Mouse (Mus musculus) thymus, postnatal 0 days (tissue): ENCODE data around the gene Ccdc88a. TPM values are rescaled to one million over a fixed set of nuclear protein-coding genes. Genes with fewer than 3 reads are reported as not detected.

Source experiments
- DNase-seq: peaks from one replicate; pipeline ENCODE4 v3.0.0-alpha.2; 2015; ENCODE audit warnings: low spot score
- polyA plus RNA-seq: library from polyadenylated mRNA; unstranded; fragments of >200 nt; fragmentation: Nextera tagmentation; extraction: Ambion mirVana; gene quantifications from 2 replicates; pipeline ENCODE4 v1.2.1, GENCODE M21; 2015

The Ccdc88a gene
- polyA plus RNA-seq, 1 experiment from 2014 or later: 17.1 TPM

DNA sequence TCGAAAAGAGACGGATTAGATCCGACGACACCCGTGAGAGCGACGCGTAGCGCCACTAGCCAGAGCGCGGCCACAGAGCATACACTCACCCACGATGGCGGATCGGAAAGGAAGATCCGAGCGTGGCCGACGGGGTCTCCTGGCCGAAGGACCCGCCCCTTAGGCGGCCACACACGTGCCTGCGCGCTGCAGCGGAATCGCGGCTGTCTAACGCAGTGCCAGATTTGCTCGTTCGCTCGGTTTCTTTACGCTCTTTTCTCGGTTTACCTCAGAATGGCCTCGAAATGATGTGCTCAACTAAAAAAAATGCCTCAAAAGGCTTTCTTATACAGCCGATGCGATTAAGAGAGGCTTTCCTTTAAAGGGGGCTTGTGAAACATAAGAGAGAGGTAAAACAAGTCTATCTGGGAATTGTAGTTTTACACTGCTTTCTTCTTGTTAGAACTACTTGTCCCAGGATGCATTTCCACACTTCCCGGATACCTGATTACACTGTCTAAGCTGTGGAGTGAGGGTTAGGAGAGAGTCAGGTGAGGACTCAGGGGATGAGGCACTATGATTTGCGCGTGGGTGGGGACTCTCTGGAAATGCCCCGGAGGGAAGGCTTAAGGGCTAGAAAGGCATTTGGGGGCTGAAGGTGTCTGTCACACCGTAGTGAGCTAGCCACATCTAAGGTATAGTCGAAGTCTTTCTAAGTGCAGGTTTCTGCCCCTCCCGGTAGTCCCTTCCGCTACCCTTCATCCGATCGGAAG is 174.5 kb downstream of the Ccdc88a start, which contains the start of the genes Clhc1 and Rps27a:
Gene Clhc1 (plus strand): TSS at position 199 of the 752 bp plus-strand sequence.
Gene Rps27a (minus strand): TSS at position 358 of the 752 bp plus-strand sequence.
- peak; percentile 94 for DNase-seq

DNA sequence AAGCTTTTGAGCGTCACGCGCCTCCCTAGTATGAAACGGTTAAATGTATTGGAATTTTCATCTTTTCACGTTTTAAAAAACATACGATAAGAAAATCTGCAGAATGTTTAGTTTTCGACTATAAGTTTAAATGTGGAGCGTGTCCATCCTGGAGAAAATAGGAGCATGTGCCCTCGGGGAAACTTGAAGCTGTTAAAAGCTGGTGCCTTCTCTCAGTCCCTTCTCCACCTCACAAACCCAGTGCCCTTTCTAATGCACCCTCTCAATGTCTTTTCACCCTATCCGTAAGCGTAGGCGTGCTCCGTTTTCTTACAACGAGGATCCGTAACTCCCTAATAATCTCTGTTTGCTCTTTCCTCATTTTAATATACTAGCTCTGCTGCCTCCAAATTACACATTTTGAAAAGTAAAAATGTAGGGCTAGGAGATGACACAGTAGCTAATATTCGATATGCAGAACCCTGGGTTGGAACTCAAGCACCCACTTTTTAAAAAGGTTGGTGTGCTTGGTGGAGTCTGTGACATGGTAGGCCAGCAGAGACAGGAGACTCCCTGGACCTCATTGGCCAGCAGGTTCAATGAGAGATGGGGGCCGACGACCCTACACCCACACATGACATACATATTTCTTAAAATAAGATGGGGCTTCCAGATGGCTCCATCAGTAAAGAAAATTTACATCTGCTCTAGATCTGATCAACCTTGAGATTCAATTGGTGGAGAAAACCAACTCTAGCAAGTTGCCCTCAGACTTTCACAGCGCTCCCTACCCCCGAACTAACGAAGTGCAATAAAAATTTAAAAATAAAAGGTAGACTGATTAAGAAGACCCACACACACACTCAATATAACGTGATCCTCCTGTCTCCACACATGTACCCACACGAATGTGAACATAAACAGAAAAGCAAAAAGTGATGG is 175.3 kb downstream of the Ccdc88a start:
- no peak for DNase-seq

DNA sequence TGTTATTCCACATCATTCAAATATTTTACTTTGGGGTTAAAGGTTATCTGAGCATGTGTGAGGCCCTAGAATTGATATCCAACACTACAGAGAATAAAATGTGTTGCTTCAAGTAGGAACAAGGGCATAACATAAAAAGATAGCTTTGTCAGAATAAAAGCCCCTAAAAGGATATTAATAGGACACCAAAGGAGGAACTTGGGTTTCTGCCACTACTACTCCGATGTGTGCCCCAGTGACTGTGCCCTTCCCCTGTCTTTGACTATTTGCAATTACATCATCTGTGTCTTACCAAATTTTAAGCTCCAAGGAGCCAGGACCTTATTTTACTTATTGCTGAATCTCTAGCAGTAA is 175.9 kb downstream of the Ccdc88a start:
- no peak for DNase-seq

Other genes starting within 250 kb of the Ccdc88a start
- gene Pnpt1, start 242.9 kb upstream of the Ccdc88a start, polyA plus RNA-seq: 36.7 and 39.8 TPM in 2 replicates
- gene Ppp4r3b, start 200.8 kb upstream of the Ccdc88a start, polyA plus RNA-seq: 115 and 124 TPM in 2 replicates
- gene Cfap36, start 126.2 kb upstream of the Ccdc88a start, polyA plus RNA-seq: 62.2 and 67.1 TPM in 2 replicates
- gene Prorsd1, start 141.4 kb downstream of the Ccdc88a start, polyA plus RNA-seq: 29.6 and 40.5 TPM in 2 replicates
- gene Mtif2, start 152.8 kb downstream of the Ccdc88a start, polyA plus RNA-seq: 34.1 and 40.1 TPM in 2 replicates
- 0.08 and 0.09 TPM in 2 replicates for gene Clhc1, start 174.3 kb downstream of the Ccdc88a start, polyA plus RNA-seq
- 1,461 and 1,495 TPM in 2 replicates for gene Rps27a, start 174.5 kb downstream of the Ccdc88a start, polyA plus RNA-seq